Mouse (Mus musculus): ENCODE measurements around the gene Rph3al. TPM values are rescaled to one million over a fixed set of nuclear protein-coding genes. Genes with fewer than 3 reads are reported as not detected.
A peak's percentile ranks its signal among the peaks of the same experiment; 100 is the strongest.

The Rph3al gene
- polyA plus RNA-seq, 1 experiment = 12.6 TPM

DNA sequence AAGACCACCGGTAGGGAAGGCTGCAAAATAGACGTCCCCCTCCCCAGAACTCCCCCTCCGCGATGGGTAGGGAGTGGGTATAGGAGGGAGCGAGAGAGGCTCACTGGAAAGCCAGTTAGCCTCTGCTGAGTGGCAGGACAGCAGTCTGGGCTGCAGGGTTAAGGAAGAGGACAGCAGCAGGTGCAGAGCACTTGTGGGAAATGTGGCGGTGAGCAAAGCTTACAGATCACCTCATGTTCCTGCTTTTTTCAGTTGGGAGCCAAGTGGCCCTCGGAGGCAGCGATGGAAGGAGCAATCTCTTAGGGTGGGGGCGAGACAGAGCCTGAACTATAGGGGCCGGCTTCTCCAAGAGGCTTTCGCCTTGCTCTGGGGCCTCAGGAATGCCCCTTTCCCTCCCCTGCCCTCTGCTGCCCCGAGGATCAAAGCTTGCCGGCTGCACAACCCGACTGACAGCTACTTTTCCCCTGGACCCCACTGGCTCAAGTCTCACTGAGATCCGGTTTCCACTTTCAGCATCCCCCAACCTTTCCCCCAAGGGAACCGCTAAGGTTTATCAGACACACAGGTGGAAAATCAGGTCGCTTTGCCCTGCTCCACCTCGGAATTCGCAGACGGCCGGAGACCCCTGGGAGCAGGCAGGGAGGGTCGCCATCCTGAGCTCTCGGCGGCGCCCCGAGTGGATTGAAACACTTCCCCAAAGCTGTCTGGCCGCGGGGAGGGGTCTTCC lies 27.6 kb upstream of the Rph3al start:
- 24% methylated on average over 28 of the region's 28 CpGs for WGBS
- no peak for TF ChIP-seq POLR2A (IDR thresholded peaks at IDR 0.05; ENCODE audit: low read depth, low read length)
- TF ChIP-seq CTCF (conservative IDR thresholded peaks at IDR 0.05; ENCODE audit: insufficient read depth, insufficient read length, low read depth, low read length) = no peak
- H3K27ac ChIP-seq (ENCODE audit: insufficient read depth, low read depth, low read length) = peak overlapping the region; percentile 80; the same call in 1 of the 2 replicates
- H3K4me3 ChIP-seq (ENCODE audit: insufficient read depth, low read depth, low read length) = peak overlapping the region; percentile 76
- no peaks in the 10 kb centered on the region for H3K36me3 ChIP-seq (ENCODE audit: control insufficient read depth, insufficient read depth, low read length)
- peaks cover 2% of the 10 kb centered on the region; the same call in 1 of the 2 replicates for H3K4me1 ChIP-seq (ENCODE audit: control insufficient read depth, insufficient read depth, low read length)
- DNase-seq = peak; percentile 7
- no peaks in the 10 kb centered on the region for H3K27me3 ChIP-seq (replicated peaks; ENCODE audit: control insufficient read depth, insufficient read depth, low read length)

DNA sequence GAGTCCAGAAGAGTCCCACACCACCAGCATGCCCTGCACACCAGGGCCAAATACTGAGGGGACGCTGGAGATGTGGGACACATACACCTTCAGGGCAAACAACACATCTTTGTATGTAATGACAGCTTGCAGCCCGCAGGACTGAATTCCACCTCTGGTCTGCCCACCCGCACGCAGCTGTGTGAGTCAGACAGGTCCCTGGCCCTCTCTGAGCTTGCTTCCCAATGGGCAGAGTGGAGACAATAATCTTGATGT lies 26.2 kb upstream of the Rph3al start:
- no peak for TF ChIP-seq CTCF (conservative IDR thresholded peaks at IDR 0.05; ENCODE audit: insufficient read depth, insufficient read length, low read depth, low read length)
- TF ChIP-seq POLR2A (IDR thresholded peaks at IDR 0.05; ENCODE audit: low read depth, low read length) = no peak
- no peaks in the 10 kb centered on the region for H3K27me3 ChIP-seq (replicated peaks; ENCODE audit: control insufficient read depth, insufficient read depth, low read length)
- no peak for DNase-seq
- no peak overlapping the region for H3K4me3 ChIP-seq (ENCODE audit: insufficient read depth, low read depth, low read length)
- 86% methylated on average over 4 of the region's 4 CpGs for WGBS
- H3K36me3 ChIP-seq (ENCODE audit: control insufficient read depth, insufficient read depth, low read length) = no peaks in the 10 kb centered on the region
- no peak overlapping the region for H3K27ac ChIP-seq (ENCODE audit: insufficient read depth, low read depth, low read length)
- peaks cover 2% of the 10 kb centered on the region; the same call in 1 of the 2 replicates for H3K4me1 ChIP-seq (ENCODE audit: control insufficient read depth, insufficient read depth, low read length)

DNA sequence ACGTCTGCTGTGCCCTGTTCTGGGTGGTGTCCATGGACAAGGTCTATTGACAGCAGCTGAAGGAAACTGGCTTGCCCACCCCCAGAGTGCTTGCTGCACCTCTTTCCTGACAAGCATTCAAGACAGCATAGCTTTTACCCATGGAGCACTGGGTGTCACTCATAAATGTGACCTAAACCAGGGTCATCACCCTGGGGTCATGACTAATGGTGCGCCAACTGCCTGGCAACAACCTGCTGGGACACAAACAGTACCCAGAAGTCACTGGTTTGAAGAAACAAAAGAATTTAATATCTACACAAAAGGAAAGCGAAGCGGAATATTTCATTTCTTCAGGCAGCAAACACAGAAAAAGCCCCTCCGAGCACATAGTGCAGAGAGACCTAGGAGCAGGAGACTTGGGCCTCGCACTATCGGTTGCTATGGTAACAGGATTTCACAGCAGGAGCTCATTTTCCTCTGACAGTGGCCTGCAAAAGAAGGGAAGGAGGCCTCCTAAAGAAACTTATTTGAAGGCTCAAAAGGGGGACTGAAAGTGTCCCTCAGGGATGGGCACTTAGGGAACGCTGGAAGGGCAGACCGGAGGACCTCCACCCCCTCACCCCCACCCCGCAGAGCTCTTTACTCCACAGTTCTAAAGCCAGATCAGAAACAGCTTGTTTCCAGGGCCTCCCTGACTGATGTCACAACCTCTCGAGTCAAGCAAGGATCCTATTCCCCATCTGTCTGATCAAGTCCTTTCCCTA lies 25.7 kb upstream of the Rph3al start:
- Histone ChIP-seq H3K27me3 (replicated peaks; ENCODE audit: control insufficient read depth, insufficient read depth, low read length) (no peaks in the 10 kb centered on the region), H3K4me3 (ENCODE audit: insufficient read depth, low read depth, low read length) (no peak overlapping the region), H3K36me3 (ENCODE audit: control insufficient read depth, insufficient read depth, low read length) (no peaks in the 10 kb centered on the region), H3K4me1 (ENCODE audit: control insufficient read depth, insufficient read depth, low read length) (peaks cover 2% of the 10 kb centered on the region; the same call in 1 of the 2 replicates), H3K27ac (ENCODE audit: insufficient read depth, low read depth, low read length) (no peak overlapping the region)
- 76% methylated on average over 11 of the region's 11 CpGs for WGBS
- TF ChIP-seq CTCF (conservative IDR thresholded peaks at IDR 0.05; ENCODE audit: insufficient read depth, insufficient read length, low read depth, low read length) (no peak), POLR2A (IDR thresholded peaks at IDR 0.05; ENCODE audit: low read depth, low read length) (no peak)
- no peak for DNase-seq

DNA sequence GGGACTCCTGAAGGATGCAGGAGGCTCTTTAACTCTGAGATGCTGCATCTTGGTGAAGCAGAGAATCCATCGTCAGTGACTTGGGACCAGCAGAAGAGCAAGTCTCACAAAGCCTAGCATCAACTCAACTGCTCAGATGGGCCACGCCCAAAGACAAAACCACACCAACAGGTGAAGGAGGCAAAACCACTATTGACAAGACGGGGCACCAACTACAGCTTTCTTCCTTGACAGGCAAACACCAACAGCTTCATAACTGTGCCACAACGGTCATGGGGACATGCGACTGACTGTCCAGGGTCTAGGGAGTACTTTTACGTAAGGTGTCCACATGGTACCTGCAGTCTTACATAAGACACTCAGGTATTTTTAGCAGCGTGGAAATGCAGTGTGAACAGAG lies 23.6 kb upstream of the Rph3al start:
- peaks cover 2% of the 10 kb centered on the region; the same call in 1 of the 2 replicates for H3K4me1 ChIP-seq (ENCODE audit: control insufficient read depth, insufficient read depth, low read length)
- WGBS = 93% methylated on average over 7 of the region's 7 CpGs
- H3K27ac ChIP-seq (ENCODE audit: insufficient read depth, low read depth, low read length) = no peak overlapping the region
- no peaks in the 10 kb centered on the region for H3K36me3 ChIP-seq (ENCODE audit: control insufficient read depth, insufficient read depth, low read length)
- no peaks in the 10 kb centered on the region for H3K27me3 ChIP-seq (replicated peaks; ENCODE audit: control insufficient read depth, insufficient read depth, low read length)
- H3K4me3 ChIP-seq (ENCODE audit: insufficient read depth, low read depth, low read length) = no peak overlapping the region
- DNase-seq = no peak
- TF ChIP-seq CTCF (conservative IDR thresholded peaks at IDR 0.05; ENCODE audit: insufficient read depth, insufficient read length, low read depth, low read length) = no peak
- TF ChIP-seq POLR2A (IDR thresholded peaks at IDR 0.05; ENCODE audit: low read depth, low read length) = no peak

GRCm38 (mm10) chr11:75957124-75957832 lies 19.0 kb upstream of the Rph3al start:
- Histone ChIP-seq H3K36me3 (ENCODE audit: control insufficient read depth, insufficient read depth, low read length) (no peaks in the 10 kb centered on the region), H3K4me1 (ENCODE audit: control insufficient read depth, insufficient read depth, low read length) (no peaks in the 10 kb centered on the region), H3K4me3 (ENCODE audit: insufficient read depth, low read depth, low read length) (no peak overlapping the region), H3K27ac (ENCODE audit: insufficient read depth, low read depth, low read length) (no peak overlapping the region), H3K27me3 (replicated peaks; ENCODE audit: control insufficient read depth, insufficient read depth, low read length) (no peaks in the 10 kb centered on the region)
- 82% methylated on average over 17 of the region's 17 CpGs for WGBS
- TF ChIP-seq POLR2A (IDR thresholded peaks at IDR 0.05; ENCODE audit: low read depth, low read length) (no peak), CTCF (conservative IDR thresholded peaks at IDR 0.05; ENCODE audit: insufficient read depth, insufficient read length, low read depth, low read length) (no peak)
- DNase-seq = no peak

DNA sequence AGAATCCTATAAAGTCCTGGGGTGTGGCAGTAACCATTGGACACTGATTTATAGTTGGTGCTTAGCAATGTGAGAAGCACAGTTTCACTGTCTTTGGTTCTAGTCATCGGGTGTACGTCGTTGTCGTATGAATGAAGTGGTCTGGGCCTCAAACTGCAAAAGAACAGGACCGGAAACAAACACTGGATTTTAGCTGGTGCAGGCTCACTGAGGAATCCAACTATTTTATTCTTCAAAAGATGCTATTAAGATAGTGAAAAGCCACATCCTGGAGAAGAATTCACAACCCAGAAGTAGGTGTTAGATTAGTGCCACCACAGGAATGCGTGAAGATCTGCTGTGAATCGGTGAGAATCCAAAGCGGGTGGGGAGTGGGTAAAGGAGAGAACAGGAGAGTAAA lies 18.4 kb upstream of the Rph3al start:
- Histone ChIP-seq H3K27ac (ENCODE audit: insufficient read depth, low read depth, low read length) (no peak overlapping the region), H3K27me3 (replicated peaks; ENCODE audit: control insufficient read depth, insufficient read depth, low read length) (no peaks in the 10 kb centered on the region), H3K4me1 (ENCODE audit: control insufficient read depth, insufficient read depth, low read length) (no peaks in the 10 kb centered on the region), H3K4me3 (ENCODE audit: insufficient read depth, low read depth, low read length) (no peak overlapping the region), H3K36me3 (ENCODE audit: control insufficient read depth, insufficient read depth, low read length) (no peaks in the 10 kb centered on the region)
- DNase-seq = no peak
- no peak for TF ChIP-seq CTCF (conservative IDR thresholded peaks at IDR 0.05; ENCODE audit: insufficient read depth, insufficient read length, low read depth, low read length)
- no peak for TF ChIP-seq POLR2A (IDR thresholded peaks at IDR 0.05; ENCODE audit: low read depth, low read length)
- 68% methylated on average over 8 of the region's 8 CpGs for WGBS

GRCm38 (mm10) chr11:75954896-75955295 lies 16.7 kb upstream of the Rph3al start:
- DNase-seq = no peak
- 95% methylated on average over 9 of the region's 9 CpGs for WGBS
- Histone ChIP-seq H3K4me3 (ENCODE audit: insufficient read depth, low read depth, low read length) (no peak overlapping the region), H3K27me3 (replicated peaks; ENCODE audit: control insufficient read depth, insufficient read depth, low read length) (no peaks in the 10 kb centered on the region), H3K4me1 (ENCODE audit: control insufficient read depth, insufficient read depth, low read length) (peaks cover 3% of the 10 kb centered on the region; the same call in 1 of the 2 replicates), H3K36me3 (ENCODE audit: control insufficient read depth, insufficient read depth, low read length) (no peaks in the 10 kb centered on the region), H3K27ac (ENCODE audit: insufficient read depth, low read depth, low read length) (no peak overlapping the region)
- TF ChIP-seq CTCF (conservative IDR thresholded peaks at IDR 0.05; ENCODE audit: insufficient read depth, insufficient read length, low read depth, low read length) = no peak
- no peak for TF ChIP-seq POLR2A (IDR thresholded peaks at IDR 0.05; ENCODE audit: low read depth, low read length)
